Mouse (Mus musculus): ENCODE measurements around the gene Slc6a21.

- TF ChIP-seq GATA1 (IDR thresholded peaks at IDR 0.05; ENCODE audit: borderline replicate concordance, low read length) (no peak), CTCF (IDR thresholded peaks at IDR 0.05; ENCODE audit: low read depth, low read length) (no peak)
Observed at GRCm38 (mm10) chr7:45337469-45337868, 60.2 kb downstream of the Slc6a21 start.
